Mouse (Mus musculus): ENCODE results near the gene Lrba. TPM values are rescaled to one million over a fixed set of nuclear protein-coding genes. Genes with fewer than 3 reads are reported as not detected.

Lrba gene
- total and polyA plus RNA-seq, 3 experiments, result 12.3 to 22.6 (median 13.8) TPM

GRCm38 (mm10) chr3:86812689-86813088, 588.2 kb downstream of the Lrba start (continued):
- no peak for TF ChIP-seq ZNF384 (IDR thresholded peaks at IDR 0.05; ENCODE audit: low read depth, low read length)
- peak; percentile 90 for TF ChIP-seq RAD21 (IDR thresholded peaks at IDR 0.05; ENCODE audit: low read depth, low read length)
- no peak for TF ChIP-seq POLR2AphosphoS2 (IDR thresholded peaks at IDR 0.05; ENCODE audit: low read depth, low read length)
- no peak for TF ChIP-seq NRF1 (IDR thresholded peaks at IDR 0.05; ENCODE audit: low read depth, low read length)
- TF ChIP-seq IRF4 (IDR thresholded peaks at IDR 0.05; ENCODE audit: low read depth, low read length), result peak; percentile 19; the same call in 1 of the 2 replicates
- no peak for TF ChIP-seq POLR2A (IDR thresholded peaks at IDR 0.05; ENCODE audit: low read depth, low read length)
- no peak for TF ChIP-seq ZKSCAN1 (IDR thresholded peaks at IDR 0.05; ENCODE audit: borderline replicate concordance, low read depth, low read length)
- TF ChIP-seq MAX (IDR thresholded peaks at IDR 0.05; ENCODE audit: low read length), result no peak
- TF ChIP-seq BHLHE40 (IDR thresholded peaks at IDR 0.05; ENCODE audit: low read depth, low read length), result no peak

- H3K9ac ChIP-seq (ENCODE audit: insufficient read depth, low read depth), result no peak overlapping the region
- no peak overlapping the region for H3K4me3 ChIP-seq (replicated peaks in 1 of 3; ENCODE audit: low read depth in 2 of 3, low read length in 2 of 3, poor library complexity in 1 of 3)
- H3K9me3 ChIP-seq (replicated peaks; ENCODE audit: low read length), result no peaks in the 10 kb centered on the region
- dilution Hi-C loops (cut with MboI; ENCODE audit: extremely low pct_ligation_motif_present, extremely low pct_unique_long_range_greater_than_20kb, low sequenced_read_pairs) (no loop called here), in situ Hi-C loops (cut with MboI; ENCODE audit: low pct_ligation_motif_present, low pct_unique_long_range_greater_than_20kb, low sequenced_read_pairs) (no loop called here)
- H3K4me1 ChIP-seq (ENCODE audit: control insufficient read depth in 1 of 2, insufficient read depth in 2 of 2), result peaks cover 4 to 6% of the 10 kb centered on the region in 2 experiments; a peak in 3 of 4 replicates
- H3K36me3 ChIP-seq (replicated peaks in 1 of 2; ENCODE audit: control insufficient read depth in 1 of 2, insufficient read depth in 1 of 2, low read length in 1 of 2), result no peaks in the 10 kb centered on the region
- no peak for DNase-seq (ENCODE audit: extremely low read depth)
- no peak for TF ChIP-seq ZMIZ1 (IDR thresholded peaks at IDR 0.05; ENCODE audit: low read depth, low read length)
- no peak for TF ChIP-seq ZKSCAN1 (IDR thresholded peaks at IDR 0.05; ENCODE audit: borderline replicate concordance, low read depth, low read length)
- TF ChIP-seq USF2 (conservative IDR thresholded peaks at IDR 0.05; ENCODE audit: low read depth, low read length), result no peak
- no peak for TF ChIP-seq UBTF (IDR thresholded peaks at IDR 0.05; ENCODE audit: low read depth, low read length)
- no peak for TF ChIP-seq ZC3H11A (IDR thresholded peaks at IDR 0.05; ENCODE audit: low read depth, low read length)
- no peak for TF ChIP-seq SMC3 (IDR thresholded peaks at IDR 0.05; ENCODE audit: low read depth, low read length)
- no peak for TF ChIP-seq MAFK (IDR thresholded peaks at IDR 0.05; ENCODE audit: insufficient replicate concordance, low read length)
- TF ChIP-seq USF1 (IDR thresholded peaks at IDR 0.05; ENCODE audit: low read depth, low read length), result no peak
- no peak for TF ChIP-seq IRF4 (IDR thresholded peaks at IDR 0.05; ENCODE audit: low read depth, low read length)
- no peak for TF ChIP-seq JUN (IDR thresholded peaks at IDR 0.05; ENCODE audit: insufficient read depth, low read depth, low read length)
- no peak for TF ChIP-seq PAX5 (IDR thresholded peaks at IDR 0.05; ENCODE audit: low read length)
- no peak overlapping the region for H3K27ac ChIP-seq (ENCODE audit: insufficient read depth, low read depth)
- H3K4me2 ChIP-seq (ENCODE audit: insufficient read depth, low read depth, poor library complexity, severe bottlenecking), result no peak overlapping the region
- H3K27me3 ChIP-seq (replicated peaks), result no peaks in the 10 kb centered on the region
- H3K79me2 ChIP-seq (replicated peaks; ENCODE audit: control insufficient read depth, extremely low read depth, insufficient read depth, poor library complexity, severe bottlenecking), result no peaks in the 10 kb centered on the region
Measured at GRCm38 (mm10) chr3:86818001-86818585, 593.6 kb downstream of the Lrba start.

GRCm38 (mm10) chr3:86819372-86819771, 594.9 kb downstream of the Lrba start:
- Histone ChIP-seq H3K27ac (ENCODE audit: insufficient read depth, low read depth) (no peak overlapping the region), H3K9me3 (replicated peaks; ENCODE audit: low read length) (no peaks in the 10 kb centered on the region), H3K4me3 (replicated peaks in 1 of 3; ENCODE audit: low read depth in 2 of 3, low read length in 2 of 3, poor library complexity in 1 of 3) (no peak overlapping the region), H3K27me3 (replicated peaks) (no peaks in the 10 kb centered on the region), H3K9ac (ENCODE audit: insufficient read depth, low read depth) (no peak overlapping the region), H3K79me2 (replicated peaks; ENCODE audit: control insufficient read depth, extremely low read depth, insufficient read depth, poor library complexity, severe bottlenecking) (no peaks in the 10 kb centered on the region), H3K4me1 (ENCODE audit: control insufficient read depth in 1 of 2, insufficient read depth in 2 of 2) (peaks cover 4 to 5% of the 10 kb centered on the region in 2 experiments; a peak in 3 of 4 replicates), H3K36me3 (replicated peaks in 1 of 2; ENCODE audit: control insufficient read depth in 1 of 2, insufficient read depth in 1 of 2, low read length in 1 of 2) (no peaks in the 10 kb centered on the region), H3K4me2 (ENCODE audit: insufficient read depth, low read depth, poor library complexity, severe bottlenecking) (no peak overlapping the region)
- DNase-seq (ENCODE audit: extremely low read depth), result no peak
- no peak for TF ChIP-seq NRF1 (IDR thresholded peaks at IDR 0.05; ENCODE audit: low read depth, low read length)
- no peak for TF ChIP-seq UBTF (IDR thresholded peaks at IDR 0.05; ENCODE audit: low read depth, low read length)
- no peak for TF ChIP-seq SMC3 (IDR thresholded peaks at IDR 0.05; ENCODE audit: low read depth, low read length)
- no peak for TF ChIP-seq RAD21 (IDR thresholded peaks at IDR 0.05; ENCODE audit: low read depth, low read length)
- no peak for TF ChIP-seq MAFK (IDR thresholded peaks at IDR 0.05; ENCODE audit: insufficient replicate concordance, low read length)
- no peak for TF ChIP-seq ZMIZ1 (IDR thresholded peaks at IDR 0.05; ENCODE audit: low read depth, low read length)
- no peak for TF ChIP-seq USF1 (IDR thresholded peaks at IDR 0.05; ENCODE audit: low read depth, low read length)
- TF ChIP-seq HCFC1 (IDR thresholded peaks at IDR 0.05; ENCODE audit: low read depth, low read length), result no peak
- no peak for TF ChIP-seq CHD2 (IDR thresholded peaks at IDR 0.05; ENCODE audit: low read length)
- TF ChIP-seq KAT2A (IDR thresholded peaks at IDR 0.05; ENCODE audit: insufficient replicate concordance, low read length), result no peak
- no peak for TF ChIP-seq JUN (IDR thresholded peaks at IDR 0.05; ENCODE audit: insufficient read depth, low read depth, low read length)
- no peak for TF ChIP-seq ZKSCAN1 (IDR thresholded peaks at IDR 0.05; ENCODE audit: borderline replicate concordance, low read depth, low read length)
- no peak for TF ChIP-seq TCF12 (IDR thresholded peaks at IDR 0.05; ENCODE audit: low read depth, low read length)
- TF ChIP-seq ETS1 (conservative IDR thresholded peaks at IDR 0.05; ENCODE audit: low read depth, low read length), result no peak
- TF ChIP-seq NELFE (IDR thresholded peaks at IDR 0.05; ENCODE audit: low read depth, low read length), result no peak
- TF ChIP-seq BHLHE40 (IDR thresholded peaks at IDR 0.05; ENCODE audit: low read depth, low read length), result no peak
- no peak for TF ChIP-seq MAX (IDR thresholded peaks at IDR 0.05; ENCODE audit: low read length)
- in situ Hi-C loops (cut with MboI; ENCODE audit: low pct_ligation_motif_present, low pct_unique_long_range_greater_than_20kb, low sequenced_read_pairs), result no loop called here
- dilution Hi-C loops (cut with MboI; ENCODE audit: extremely low pct_ligation_motif_present, extremely low pct_unique_long_range_greater_than_20kb, low sequenced_read_pairs), result no loop called here

All from CH12.LX (cell line).